Mouse (Mus musculus): ENCODE measurements at regions not wholly inside any gene's neighbourhood (a gene's known extent, or its start where the extent isn't known, plus 50 kb on each side); places are given as distances from the start of the nearest gene placed in this dataset.

GRCm38 (mm10) chr5:29137481-29137880, 58.3 kb upstream of the Rnf32 start:
- H3K36me3 ChIP-seq (replicated peaks in 1 of 2; ENCODE audit: control insufficient read depth in 1 of 2, insufficient read depth in 1 of 2, low read length in 1 of 2): no peaks in the 10 kb centered on the region

DNA sequence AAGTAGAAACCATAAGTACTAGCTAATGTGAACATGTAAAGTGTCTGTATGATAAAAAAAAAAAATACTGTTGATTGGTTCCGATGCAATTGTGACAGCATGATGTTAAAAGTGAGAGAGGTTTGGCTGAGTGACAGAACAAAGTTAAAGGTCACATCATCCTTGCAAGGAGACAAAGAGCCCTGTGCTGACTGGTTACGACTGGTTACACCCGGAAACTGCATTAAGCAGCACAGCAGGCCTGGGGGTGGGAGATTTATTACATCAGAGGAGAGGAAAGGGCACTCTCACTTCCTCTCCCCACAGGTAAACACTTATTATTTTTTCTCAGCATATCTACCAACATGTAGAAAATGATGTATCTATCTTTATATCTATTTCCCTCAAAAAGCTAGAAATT, 63.5 kb upstream of the Rnf32 start:
- H3K27ac ChIP-seq (ENCODE audit: insufficient read depth, low read depth): no peak overlapping the region
- in situ Hi-C loops (cut with MboI; ENCODE audit: low pct_ligation_motif_present, low pct_unique_long_range_greater_than_20kb, low sequenced_read_pairs) (no loop called here), dilution Hi-C loops (cut with MboI; ENCODE audit: extremely low pct_ligation_motif_present, extremely low pct_unique_long_range_greater_than_20kb, low sequenced_read_pairs) (no loop called here)
- H3K4me2 ChIP-seq (ENCODE audit: insufficient read depth, low read depth, poor library complexity, severe bottlenecking): no peak overlapping the region
- H3K27me3 ChIP-seq (replicated peaks): no peaks in the 10 kb centered on the region
- no peaks in the 10 kb centered on the region for H3K36me3 ChIP-seq (replicated peaks in 1 of 2; ENCODE audit: control insufficient read depth in 1 of 2, insufficient read depth in 1 of 2, low read length in 1 of 2)
- H3K4me3 ChIP-seq (replicated peaks in 1 of 3; ENCODE audit: low read depth in 2 of 3, low read length in 2 of 3, poor library complexity in 1 of 3): no peak overlapping the region
- TF ChIP-seq POLR2AphosphoS2 (IDR thresholded peaks at IDR 0.05; ENCODE audit: low read depth, low read length): no peak
- TF ChIP-seq POLR2A (IDR thresholded peaks at IDR 0.05; ENCODE audit: low read depth, low read length): no peak
- TF ChIP-seq ETS1 (conservative IDR thresholded peaks at IDR 0.05; ENCODE audit: low read depth, low read length): no peak
- TF ChIP-seq IRF4 (IDR thresholded peaks at IDR 0.05; ENCODE audit: low read depth, low read length): no peak
- TF ChIP-seq MXI1 (IDR thresholded peaks at IDR 0.05; ENCODE audit: low read depth, low read length): no peak
- TF ChIP-seq EP300 (IDR thresholded peaks at IDR 0.05; ENCODE audit: low read length): no peak
- peaks cover 0 to 2% of the 10 kb centered on the region in 2 experiments; a peak in 2 of 4 replicates for H3K4me1 ChIP-seq (ENCODE audit: control insufficient read depth in 1 of 2, insufficient read depth in 2 of 2)
- H3K9me3 ChIP-seq (replicated peaks; ENCODE audit: low read length): no peaks in the 10 kb centered on the region
- peak; percentile 9 for DNase-seq (ENCODE audit: extremely low read depth)
- H3K79me2 ChIP-seq (replicated peaks; ENCODE audit: control insufficient read depth, extremely low read depth, insufficient read depth, poor library complexity, severe bottlenecking): no peaks in the 10 kb centered on the region
- no peak overlapping the region for H3K9ac ChIP-seq (ENCODE audit: insufficient read depth, low read depth)

More at GRCm38 (mm10) chr5:29137481-29137880, 58.3 kb upstream of the Rnf32 start:
- dilution Hi-C loops (cut with MboI; ENCODE audit: extremely low pct_ligation_motif_present, extremely low pct_unique_long_range_greater_than_20kb, low sequenced_read_pairs) (no loop called here), in situ Hi-C loops (cut with MboI; ENCODE audit: low pct_ligation_motif_present, low pct_unique_long_range_greater_than_20kb, low sequenced_read_pairs) (no loop called here)
- Histone ChIP-seq H3K9me3 (replicated peaks; ENCODE audit: low read length) (no peaks in the 10 kb centered on the region), H3K4me3 (replicated peaks in 1 of 3; ENCODE audit: low read depth in 2 of 3, low read length in 2 of 3, poor library complexity in 1 of 3) (no peak overlapping the region), H3K4me2 (ENCODE audit: insufficient read depth, low read depth, poor library complexity, severe bottlenecking) (no peak overlapping the region), H3K79me2 (replicated peaks; ENCODE audit: control insufficient read depth, extremely low read depth, insufficient read depth, poor library complexity, severe bottlenecking) (no peaks in the 10 kb centered on the region), H3K9ac (ENCODE audit: insufficient read depth, low read depth) (no peak overlapping the region), H3K27me3 (replicated peaks) (no peaks in the 10 kb centered on the region), H3K27ac (ENCODE audit: insufficient read depth, low read depth) (no peak overlapping the region), H3K4me1 (ENCODE audit: control insufficient read depth in 1 of 2, insufficient read depth in 2 of 2) (no peaks in the 10 kb centered on the region)
- TF ChIP-seq ELF1 (IDR thresholded peaks at IDR 0.05; ENCODE audit: low read depth, low read length) (no peak), ZC3H11A (IDR thresholded peaks at IDR 0.05; ENCODE audit: low read depth, low read length) (no peak), NELFE (IDR thresholded peaks at IDR 0.05; ENCODE audit: low read depth, low read length) (no peak), USF2 (conservative IDR thresholded peaks at IDR 0.05; ENCODE audit: low read depth, low read length) (no peak), SMC3 (IDR thresholded peaks at IDR 0.05; ENCODE audit: low read depth, low read length) (no peak), BHLHE40 (IDR thresholded peaks at IDR 0.05; ENCODE audit: low read depth, low read length) (no peak), JUND (conservative IDR thresholded peaks at IDR 0.05; ENCODE audit: low read depth, low read length) (no peak), SIN3A (IDR thresholded peaks at IDR 0.05; ENCODE audit: low read length) (no peak), RAD21 (IDR thresholded peaks at IDR 0.05; ENCODE audit: low read depth, low read length) (no peak), HCFC1 (IDR thresholded peaks at IDR 0.05; ENCODE audit: low read depth, low read length) (no peak), MAFK (IDR thresholded peaks at IDR 0.05; ENCODE audit: insufficient replicate concordance, low read length) (no peak), POLR2A (IDR thresholded peaks at IDR 0.05; ENCODE audit: low read depth, low read length) (no peak), USF1 (IDR thresholded peaks at IDR 0.05; ENCODE audit: low read depth, low read length) (no peak), GABPA (IDR thresholded peaks at IDR 0.05; ENCODE audit: insufficient replicate concordance, low read depth, low read length) (no peak), E2F4 (IDR thresholded peaks at IDR 0.05; ENCODE audit: insufficient replicate concordance, low read depth, low read length) (no peak), MAZ (IDR thresholded peaks at IDR 0.05; ENCODE audit: low read depth, low read length) (no peak)
- no peak for DNase-seq (ENCODE audit: extremely low read depth)
